In the genomic region with DNA sequence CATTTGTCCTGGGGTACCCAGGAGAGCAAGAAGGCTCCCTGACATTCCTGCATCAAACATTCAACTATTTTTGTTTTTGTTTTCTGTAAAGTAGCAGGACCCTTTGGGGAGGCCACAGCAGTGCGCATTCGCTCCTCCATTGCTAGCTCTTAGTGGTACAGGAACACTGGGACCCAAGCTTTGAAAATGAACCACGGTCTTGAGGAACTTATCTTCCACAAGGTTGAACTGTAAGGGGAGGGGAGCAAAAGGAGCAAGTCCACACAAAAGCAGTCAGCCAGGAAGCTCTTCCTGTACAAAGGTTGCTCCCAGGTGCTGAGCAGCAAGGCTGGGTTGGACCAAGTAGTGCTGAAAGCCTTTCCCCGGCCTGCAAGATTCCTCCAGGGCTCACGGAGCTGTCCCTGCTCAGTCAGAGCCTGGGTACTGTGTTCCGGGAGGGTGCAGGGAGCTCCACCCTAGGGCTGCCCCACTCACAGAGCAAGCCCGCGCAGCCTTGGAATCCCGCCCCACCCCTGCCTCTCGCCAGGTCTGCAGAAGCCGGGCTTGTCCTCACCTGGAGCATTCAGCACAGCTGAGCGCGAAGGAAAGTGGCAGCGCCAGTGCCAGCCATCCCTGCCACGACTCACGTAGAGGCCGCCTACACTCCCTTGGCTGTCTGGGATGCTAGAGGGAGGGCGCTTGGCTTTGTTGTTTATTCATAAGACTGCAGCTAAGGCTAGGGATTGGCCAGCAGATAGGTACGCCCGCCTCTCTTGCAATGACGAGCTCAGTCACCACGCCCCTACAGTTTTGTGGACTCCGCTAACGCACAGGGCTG, we compare ENCODE assay signal across 8 mouse cellular contexts. TPM values are rescaled to one million over a fixed set of nuclear protein-coding genes. Genes with fewer than 3 reads are reported as not detected.
DNase-seq lines count a peak whose midpoint lies in the region; ATAC-seq lines count a peak whose summit lies in the region.

Armh4 (minus strand) TSS at position 669 of the 817 bp plus-strand sequence.

- H3K36me3 ChIP-seq in intestine, embryonic 16.5 days (ENCODE audit: control insufficient read depth, insufficient read depth, low read length) = no peaks in the 10 kb centered on the region

- WGBS in intestine, embryonic 16.5 days = 2% methylated on average over 24 of the region's 24 CpGs

- H3K4me1 ChIP-seq in intestine, embryonic 16.5 days (ENCODE audit: control insufficient read depth, insufficient read depth, low read length) = peaks cover 5% of the 10 kb centered on the region; the same call in 1 of the 2 replicates

- peak within 1 kb of the TSS; percentile 75 for H3K4me2 ChIP-seq in intestine, embryonic 16.5 days (ENCODE audit: low read depth, low read length)

- peak within 1 kb of the TSS; percentile 73 for H3K27ac ChIP-seq in intestine, embryonic 16.5 days (ENCODE audit: low read length)

- peak within 1 kb of the TSS; percentile 71 for H3K4me3 ChIP-seq in intestine, embryonic 16.5 days (ENCODE audit: low read length)

- ATAC-seq in intestine, embryonic 16.5 days = peak; percentile 100

- H3K9me3 ChIP-seq in intestine, embryonic 16.5 days (ENCODE audit: control insufficient read depth, low read length) = no peaks in the 10 kb centered on the region

- H3K9ac ChIP-seq in intestine, embryonic 16.5 days (ENCODE audit: low read depth, low read length) = peak within 1 kb of the TSS; percentile 67

- DNase-seq in adrenal gland, adult 8-10 months = peak; percentile 16
- peak; percentile 84 for DNase-seq in embryo, embryonic 9.5 days (ENCODE audit: extremely low spot score)
- peak; percentile 52 for DNase-seq in gonadal fat pad, adult 2 months (ENCODE audit: low read depth)
- peak; percentile 76 to 91 for DNase-seq in left cerebral cortex, adult 9 months (ENCODE audit: low spot score in 2 of 2)
- DNase-seq in lung, postnatal 4 days = peak; percentile 66 to 72
- peak; percentile 86 for DNase-seq in right cerebral cortex, postnatal 25 days
- DNase-seq in thymus, postnatal 25 days = no peak

- no peaks in the 10 kb centered on the region for H3K27me3 ChIP-seq in intestine, embryonic 16.5 days (replicated peaks; ENCODE audit: control insufficient read depth, insufficient read depth, low read length)

RNA-seq across cellular contexts. Expression of gene Armh4, which starts in this region (rescaled TPM):
- total RNA-seq in adrenal gland, adult 8-10 months (2022) = 1 to 10 TPM in 2 of 4 experiments, under 1 TPM in 2; 0.89 to 2.0 (median 1.1) TPM
- 3.2 and 3.9 TPM in 2 replicates for polyA plus RNA-seq in gonadal fat pad, adult 2 months (2012; rRNA removed)
- polyA plus RNA-seq in intestine, embryonic 16.5 days (2015; fragmentation: Nextera tagmentation; extraction: Ambion mirVana) = 13.3 and 14.6 TPM in 2 replicates
